In the genomic region with DNA sequence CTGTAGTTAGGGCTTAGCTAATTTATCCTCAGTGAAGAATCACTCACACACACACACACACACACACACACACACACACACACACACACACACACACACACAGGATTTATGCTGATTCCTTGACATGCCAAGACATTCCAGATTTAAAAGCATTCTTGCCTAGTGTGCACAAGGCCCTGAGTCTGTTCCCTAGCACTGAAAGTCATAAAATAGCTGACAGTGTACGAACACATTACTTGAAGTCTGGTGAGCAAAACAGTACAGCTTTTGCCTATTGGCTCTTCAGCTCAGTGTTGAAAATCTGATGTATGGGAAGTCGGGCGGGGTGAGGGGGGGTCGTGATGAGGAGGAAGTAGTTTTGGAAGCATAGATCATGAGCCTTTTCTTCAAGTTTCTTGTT, we compare ENCODE assay signal across 27 mouse cellular contexts. TPM values are rescaled to one million over a fixed set of nuclear protein-coding genes. Genes with fewer than 3 reads are reported as not detected.
A peak's percentile ranks its signal among the peaks of the same experiment; 100 is the strongest.
DNase-seq lines count a peak whose midpoint lies in the region; ATAC-seq and TF ChIP-seq lines count a peak whose summit lies in the region.
"Had no signal": no experiment of that assay in that cellular context is flagged by ENCODE, and none has a peak within 500 bp of the region (broad histone marks: within the 10 kb centered on the region; RNA-seq: fewer than 3 reads in every experiment).

No protein-coding gene starts in this region.

- no peak overlapping the region for H3K27ac ChIP-seq in kidney, embryonic 14.5 days (ENCODE audit: low read depth, low read length)
- H3K27ac ChIP-seq in left cerebral cortex, adult 2 months, result peak overlapping the region; percentile 19; the same call in 1 of the 2 replicates
- H3K27ac ChIP-seq in intestine, embryonic 16.5 days (ENCODE audit: low read length), result no peak overlapping the region
- no peak overlapping the region for H3K27ac ChIP-seq in hindbrain, embryonic 12.5 days
- H3K27ac ChIP-seq: gastrocnemius, adult 2 months; heart, embryonic 15.5 days; hindbrain, embryonic 15.5 days; macrophage; midbrain, embryonic 10.5 days; neural tube, embryonic 13.5 days had no signal

- peak; percentile 87 for ATAC-seq in kidney, embryonic 14.5 days (ENCODE audit: low FRiP score, low TSS enrichment)
- peak; percentile 47; the same call in 1 of the 2 replicates for ATAC-seq in intestine, embryonic 16.5 days
- no peak for ATAC-seq in hindbrain, embryonic 12.5 days (ENCODE audit: low FRiP score)
- ATAC-seq: midbrain, embryonic 16.5 days; Patski had no signal

- no peaks in the 10 kb centered on the region for H3K4me1 ChIP-seq in kidney, embryonic 14.5 days (ENCODE audit: control insufficient read depth, insufficient read depth, low read length)
- H3K4me1 ChIP-seq in intestine, embryonic 16.5 days (ENCODE audit: control insufficient read depth, insufficient read depth, low read length), result peaks cover 9% of the 10 kb centered on the region
- H3K4me1 ChIP-seq in hindbrain, embryonic 12.5 days, result no peaks in the 10 kb centered on the region
- H3K4me1 ChIP-seq: heart, embryonic 15.5 days; hindbrain, embryonic 15.5 days had no signal

- H3K9me3 ChIP-seq in kidney, embryonic 14.5 days (ENCODE audit: control insufficient read depth, low read length), result no peaks in the 10 kb centered on the region
- H3K9me3 ChIP-seq in intestine, embryonic 16.5 days (ENCODE audit: control insufficient read depth, low read length), result no peaks in the 10 kb centered on the region
- H3K9me3 ChIP-seq in hindbrain, embryonic 12.5 days (replicated peaks), result no peaks in the 10 kb centered on the region
- H3K9me3 ChIP-seq: heart, embryonic 15.5 days; hindbrain, embryonic 15.5 days; midbrain, embryonic 10.5 days; neural tube, embryonic 13.5 days had no signal

- WGBS in kidney, embryonic 14.5 days, result 44% methylated on average over 4 of the region's 4 CpGs
- 65% methylated on average over 4 of the region's 4 CpGs for WGBS in intestine, embryonic 16.5 days
- WGBS in hindbrain, embryonic 12.5 days, result 83% methylated on average over 4 of the region's 4 CpGs

- no peak overlapping the region for H3K4me3 ChIP-seq in kidney, embryonic 14.5 days (ENCODE audit: low read length)
- no peak overlapping the region for H3K4me3 ChIP-seq in left cerebral cortex, adult 2 months
- no peak overlapping the region for H3K4me3 ChIP-seq in intestine, embryonic 16.5 days (ENCODE audit: low read length)
- no peak overlapping the region for H3K4me3 ChIP-seq in hindbrain, embryonic 12.5 days
- H3K4me3 ChIP-seq: gastrocnemius, adult 2 months; heart, embryonic 15.5 days; hindbrain, embryonic 15.5 days; midbrain, embryonic 10.5 days; myocyte; neural tube, embryonic 13.5 days had no signal

- H3K27me3 ChIP-seq in kidney, embryonic 14.5 days (ENCODE audit: control insufficient read depth, insufficient read depth, low read length), result no peaks in the 10 kb centered on the region
- no peaks in the 10 kb centered on the region for H3K27me3 ChIP-seq in intestine, embryonic 16.5 days (replicated peaks; ENCODE audit: control insufficient read depth, insufficient read depth, low read length)
- no peaks in the 10 kb centered on the region for H3K27me3 ChIP-seq in hindbrain, embryonic 12.5 days
- H3K27me3 ChIP-seq: CH12.LX; heart, embryonic 15.5 days; hindbrain, embryonic 15.5 days; neural tube, embryonic 13.5 days; Patski had no signal

- intact Hi-C loops in left cerebral cortex, adult 2 months (cut with DNase I), result no loop called here
- intact Hi-C loops in left cerebral cortex, postnatal 4 days (cut with DNase I), result no loop called here

- no peak for DNase-seq in kidney, adult 8-10 months
- no peak for DNase-seq in left cerebral cortex, adult 2 months (ENCODE audit: extremely low spot score in 1 of 2, low spot score in 2 of 2)
- no peak for DNase-seq in left cerebral cortex, postnatal 4 days
- DNase-seq in adipocyte (ENCODE audit: low spot score), result peak; percentile 43
- DNase-seq: adrenal gland, adult 2 months; B cell, adult 2 months; cerebellum, adult 18-20 months; cerebellum, postnatal 14 days; gastrocnemius, adult 2 months; heart, postnatal 4 days; right cerebral cortex, adult 18-20 months; right cerebral cortex, postnatal 4 days; thymus, adult 18-20 months; thymus, postnatal 36 days had no signal

- TF ChIP-seq CTCF in left cerebral cortex, adult 2 months (IDR thresholded peaks at IDR 0.05), result no peak

- H3K36me3 ChIP-seq in kidney, embryonic 14.5 days (ENCODE audit: control insufficient read depth, insufficient read depth, low read length), result 0 out of 2 replicates have a peak, but pooled peaks cover 4% of the 10 kb centered on the region
- no peaks in the 10 kb centered on the region for H3K36me3 ChIP-seq in intestine, embryonic 16.5 days (ENCODE audit: control insufficient read depth, insufficient read depth, low read length)
- H3K36me3 ChIP-seq in hindbrain, embryonic 12.5 days, result no peaks in the 10 kb centered on the region
- H3K36me3 ChIP-seq: G1E; heart, embryonic 15.5 days; hindbrain, embryonic 15.5 days; midbrain, embryonic 10.5 days; neural tube, embryonic 13.5 days had no signal

- H3K4me2 ChIP-seq in kidney, embryonic 14.5 days (replicated peaks; ENCODE audit: low read depth, low read length), result no peak overlapping the region
- H3K4me2 ChIP-seq in intestine, embryonic 16.5 days (ENCODE audit: low read depth, low read length), result no peak overlapping the region
- H3K4me2 ChIP-seq in hindbrain, embryonic 12.5 days (replicated peaks), result no peak overlapping the region
- H3K4me2 ChIP-seq: heart, embryonic 15.5 days; hindbrain, embryonic 15.5 days; neural tube, embryonic 13.5 days had no signal

- H3K9ac ChIP-seq in kidney, embryonic 14.5 days (ENCODE audit: low read depth, low read length), result no peak overlapping the region
- H3K9ac ChIP-seq in intestine, embryonic 16.5 days (ENCODE audit: low read depth, low read length), result no peak overlapping the region
- no peak overlapping the region for H3K9ac ChIP-seq in hindbrain, embryonic 12.5 days
- H3K9ac ChIP-seq: heart, embryonic 15.5 days; hindbrain, embryonic 15.5 days; neural tube, embryonic 13.5 days had no signal

RNA-seq across cellular contexts. Expression of a gene that starts 37.5 kb away (rescaled TPM):
- polyA plus RNA-seq in kidney, embryonic 14.5 days (2014; fragmentation: Nextera tagmentation; extraction: Ambion mirVana), result 16.7 and 35.2 TPM in 2 replicates
- 10 to 100 TPM; 54.4 to 58.1 TPM for total RNA-seq in left cerebral cortex, adult 2 months (2021)
- total RNA-seq in left cerebral cortex, postnatal 4 days (2021), result 10 to 100 TPM; 73.6 to 80.7 TPM
- 21.3 and 22.5 TPM in 2 replicates for polyA plus RNA-seq in intestine, embryonic 16.5 days (2015; fragmentation: Nextera tagmentation; extraction: Ambion mirVana)
- polyA plus RNA-seq in hindbrain, embryonic 12.5 days (2016; fragmentation: Nextera tagmentation; extraction: Ambion mirVana), result 14.7 and 16.0 TPM in 2 replicates
- total RNA-seq: CH12.LX had no signal
- polyA plus RNA-seq: G1E had no signal
